Mouse (Mus musculus): ENCODE data around the gene Dkk2.

DNA sequence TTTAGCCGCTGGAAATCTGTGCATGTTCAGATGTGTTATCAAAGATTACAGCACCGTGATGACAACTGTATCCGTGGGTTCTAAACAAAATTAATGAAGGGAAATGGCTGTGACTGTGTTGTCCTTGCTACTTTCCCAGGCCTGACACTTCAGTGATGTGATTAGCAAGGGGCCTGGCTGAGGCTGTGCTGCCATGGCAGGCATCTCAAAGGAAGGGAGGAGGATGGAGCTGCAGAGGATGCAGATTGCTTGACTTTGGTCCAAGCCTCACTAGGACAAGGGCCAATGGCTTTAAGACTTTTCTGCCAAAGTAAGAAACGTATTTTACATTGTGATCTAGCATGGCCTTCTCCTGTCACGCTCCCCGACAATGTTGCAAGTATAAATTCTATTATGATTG is 11.2 kb downstream of the Dkk2 start:
- TF ChIP-seq POLR2A (IDR thresholded peaks at IDR 0.05; ENCODE audit: borderline replicate concordance, low read depth, low read length) (no peak), CTCF (IDR thresholded peaks at IDR 0.05; ENCODE audit: low read depth, low read length) (no peak)
